Mouse (Mus musculus) urinary bladder, adult 18-20 months (tissue): Measurements from ENCODE around the gene Zdhhc1.

Experiments used
- DNase-seq, 2 experiments: peaks; one replicate each; pipeline ENCODE4 v3.0.0; 2022; ENCODE audit warnings: low spot score in 2 of 2, mixed read lengths in 2 of 2

Gene Zdhhc1

DNA sequence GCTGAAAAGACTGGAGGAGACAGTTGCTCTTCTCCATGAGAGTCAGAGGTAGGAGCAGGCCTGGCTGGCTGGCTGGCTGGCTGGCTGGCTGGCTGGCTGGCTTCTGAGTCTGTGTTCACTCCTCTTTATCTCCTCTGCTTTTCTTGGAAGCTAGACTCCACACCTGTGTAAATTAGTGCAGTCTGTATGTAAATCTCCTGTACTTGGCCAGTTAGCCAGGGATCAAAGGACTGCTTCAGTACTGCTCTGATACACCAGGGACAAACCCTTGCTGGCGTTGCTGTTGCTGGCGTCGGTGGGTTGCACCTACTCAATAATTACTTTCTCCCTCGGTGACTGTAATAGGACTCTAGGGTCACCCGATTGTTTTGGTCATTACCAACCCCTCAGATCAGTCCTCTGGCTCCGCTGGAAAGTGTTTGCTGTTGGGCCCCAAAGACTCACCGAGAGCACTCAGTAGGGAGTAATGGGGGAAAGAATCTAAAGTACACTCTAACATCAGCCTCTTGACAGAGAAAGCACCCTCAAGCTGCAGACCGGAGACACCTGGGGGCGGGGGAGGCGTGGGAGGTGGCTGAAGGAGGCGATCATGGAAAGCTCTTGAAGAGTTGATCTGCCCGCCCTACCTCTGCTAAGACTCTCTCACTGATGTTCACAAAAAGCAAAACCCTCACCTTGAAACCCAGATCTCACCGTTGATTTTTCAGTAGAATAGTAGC is 35.5 kb downstream of the Zdhhc1 start:
- DNase-seq = no peak

- no peak for DNase-seq
These were observed 41.5 kb downstream of the Zdhhc1 start for GRCm38 (mm10) chr8:105455218-105455617.

GRCm38 (mm10) chr8:105454088-105454487 is 42.6 kb downstream of the Zdhhc1 start:
- DNase-seq = no peak

- DNase-seq = no peak
These were observed 43.4 kb downstream of the Zdhhc1 start for GRCm38 (mm10) chr8:105453296-105453695.

DNA sequence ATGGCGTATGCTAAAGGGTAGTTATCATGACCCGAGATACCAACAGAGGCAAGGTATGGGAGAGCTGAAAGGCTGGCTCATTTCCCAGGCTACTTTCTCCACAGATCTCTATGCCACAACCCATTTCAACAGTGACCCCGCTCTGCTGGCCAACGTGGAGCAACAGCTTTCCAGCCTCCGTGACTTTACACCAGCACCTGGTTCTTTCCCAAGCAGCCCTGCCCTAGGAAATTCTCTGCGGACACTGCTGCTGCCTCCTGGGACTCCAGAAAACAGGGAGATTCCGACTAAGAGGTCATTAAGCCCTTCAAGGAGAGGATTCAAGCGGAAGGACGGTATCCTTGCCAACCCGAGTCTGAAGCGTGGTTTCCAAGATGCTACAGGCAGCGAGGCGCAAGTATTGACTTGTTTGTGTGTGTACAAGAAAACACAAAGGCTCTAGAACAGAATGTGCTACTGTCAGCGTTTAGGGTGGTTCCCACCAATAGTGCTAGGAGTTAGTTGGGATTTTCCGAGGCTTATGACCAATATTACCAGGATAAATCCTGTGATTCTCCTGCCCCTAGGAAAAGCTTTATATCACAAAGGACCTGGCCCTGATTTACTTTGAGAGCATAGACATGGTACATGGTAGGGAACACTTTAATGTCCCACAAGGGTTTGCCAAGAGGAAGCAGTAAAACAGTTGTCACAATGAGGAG is 44.6 kb downstream of the Zdhhc1 start:
- no peak for DNase-seq

- no peak for DNase-seq
These were observed 45.7 kb downstream of the Zdhhc1 start for GRCm38 (mm10) chr8:105450977-105451376.

- DNase-seq = no peak
These were observed 48.1 kb downstream of the Zdhhc1 start for GRCm38 (mm10) chr8:105448596-105448995.

- no peak for DNase-seq
These were observed 48.5 kb downstream of the Zdhhc1 start for GRCm38 (mm10) chr8:105448188-105448587.

DNA sequence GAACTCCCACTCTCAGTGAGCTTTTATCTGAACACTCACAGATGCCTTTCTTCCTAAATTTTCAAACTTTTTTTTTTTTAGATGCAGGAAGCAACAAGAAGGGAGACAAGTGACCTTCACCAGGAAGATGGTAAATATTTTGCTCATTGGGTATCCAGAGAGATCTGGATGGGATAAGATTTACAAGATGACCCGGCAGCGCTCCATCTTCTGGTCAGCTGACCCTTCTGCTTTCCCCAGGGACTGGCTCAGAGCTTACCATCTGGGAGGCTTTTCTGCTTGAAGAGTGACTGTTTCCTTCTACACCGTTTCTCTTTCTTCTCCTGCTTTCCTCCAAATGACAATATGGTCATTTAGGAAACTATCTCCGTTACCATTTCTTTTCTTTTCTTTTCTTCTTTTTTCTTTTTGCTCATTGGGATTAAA is 50.6 kb downstream of the Zdhhc1 start:
- DNase-seq = peak in 1 of 2 experiments; percentile 14

- no peak for DNase-seq
These were observed 51.2 kb downstream of the Zdhhc1 start for GRCm38 (mm10) chr8:105445296-105446126.

GRCm38 (mm10) chr8:105442661-105443060 is 54.0 kb downstream of the Zdhhc1 start:
- DNase-seq = no peak

DNA sequence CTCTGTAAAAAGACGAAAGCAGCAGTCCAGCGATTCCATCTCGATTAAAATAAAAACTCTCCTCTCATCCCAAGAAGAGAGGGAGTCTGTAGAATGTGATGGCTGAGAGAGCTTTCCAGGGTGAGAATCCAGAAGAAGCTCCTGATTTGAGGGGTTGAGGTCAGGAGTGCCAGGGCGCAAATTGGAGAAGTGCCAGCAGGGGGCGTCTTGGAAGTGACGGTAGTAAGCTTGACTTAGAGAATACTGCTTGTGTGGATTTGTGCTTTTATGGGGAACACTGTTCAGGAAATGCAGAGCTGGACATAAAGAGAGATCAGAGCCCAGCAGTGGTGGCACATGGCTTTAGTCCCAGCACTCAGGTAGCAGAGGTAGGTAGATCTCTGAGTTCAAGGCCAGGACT is 55.3 kb downstream of the Zdhhc1 start:
- DNase-seq = no peak

DNA sequence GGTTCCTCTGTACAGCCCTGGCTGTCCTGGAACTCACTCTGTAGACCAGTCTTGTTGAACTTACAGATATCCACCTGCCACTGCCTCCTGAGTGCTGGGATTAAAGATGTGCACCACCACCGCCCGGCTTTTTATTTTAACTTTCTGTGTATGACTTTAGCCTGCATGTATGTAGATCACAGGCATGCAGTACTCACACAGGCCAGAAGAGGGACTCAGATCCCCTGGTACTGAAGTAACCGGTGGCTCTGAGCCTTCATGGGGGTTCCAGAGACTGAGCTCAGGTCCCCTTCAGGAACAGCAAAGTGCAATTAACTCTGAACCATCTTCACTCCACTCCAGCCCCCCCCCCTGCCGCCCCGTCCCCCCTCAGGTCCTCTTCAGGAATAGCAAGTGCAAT is 57.8 kb downstream of the Zdhhc1 start:
- no peak for DNase-seq

DNA sequence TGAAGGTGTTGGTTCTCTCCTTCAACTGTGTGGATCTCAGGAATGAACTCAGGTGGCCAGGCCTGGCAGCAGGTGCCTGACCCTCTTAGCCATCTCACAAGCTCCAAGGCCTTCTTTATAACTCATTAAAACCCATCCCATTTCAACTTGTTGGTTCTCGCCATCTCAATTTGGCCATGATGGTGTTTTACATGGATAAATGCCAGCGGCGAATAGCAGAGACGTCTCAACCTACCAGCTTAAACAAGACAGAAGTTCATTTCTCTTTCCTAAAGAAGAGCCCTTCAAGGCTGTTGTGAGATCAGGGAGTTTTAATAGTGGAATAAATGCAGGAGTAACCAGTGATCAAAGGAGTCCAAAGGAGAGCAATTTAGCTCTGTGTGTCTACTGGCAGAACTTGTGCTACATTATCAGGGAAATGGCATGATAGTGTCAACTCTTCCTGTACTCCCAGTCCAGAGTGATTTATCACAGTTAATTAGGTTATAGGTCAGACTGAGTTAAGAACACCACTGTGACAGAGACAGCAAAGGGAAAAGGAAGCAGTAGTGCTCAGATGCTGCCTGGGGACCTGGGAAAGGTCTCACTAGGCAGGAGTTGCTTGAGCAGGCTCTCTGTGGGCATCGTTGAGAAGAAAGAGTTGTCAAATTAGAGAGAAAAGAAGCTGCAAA is 59.5 kb downstream of the Zdhhc1 start:
- no peak for DNase-seq

DNA sequence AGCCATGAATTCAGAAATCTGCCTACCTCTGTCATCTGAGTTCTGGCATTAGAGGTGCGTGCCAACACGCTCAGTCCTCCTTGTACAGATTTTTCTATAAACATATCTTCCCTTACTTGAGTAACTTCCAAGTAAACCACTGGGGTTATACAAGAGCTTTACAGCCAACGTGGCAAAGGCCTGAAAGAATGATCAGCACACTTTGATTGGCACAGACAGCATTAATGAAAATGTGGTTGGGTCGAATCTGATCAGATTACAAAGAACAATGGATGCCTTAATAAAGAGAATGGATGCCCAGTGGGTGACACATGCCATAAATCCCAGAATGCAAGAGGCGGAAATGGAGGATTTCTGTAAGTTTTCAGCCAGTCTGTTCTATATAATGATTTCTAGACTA is 60.5 kb downstream of the Zdhhc1 start:
- no peak for DNase-seq

DNA sequence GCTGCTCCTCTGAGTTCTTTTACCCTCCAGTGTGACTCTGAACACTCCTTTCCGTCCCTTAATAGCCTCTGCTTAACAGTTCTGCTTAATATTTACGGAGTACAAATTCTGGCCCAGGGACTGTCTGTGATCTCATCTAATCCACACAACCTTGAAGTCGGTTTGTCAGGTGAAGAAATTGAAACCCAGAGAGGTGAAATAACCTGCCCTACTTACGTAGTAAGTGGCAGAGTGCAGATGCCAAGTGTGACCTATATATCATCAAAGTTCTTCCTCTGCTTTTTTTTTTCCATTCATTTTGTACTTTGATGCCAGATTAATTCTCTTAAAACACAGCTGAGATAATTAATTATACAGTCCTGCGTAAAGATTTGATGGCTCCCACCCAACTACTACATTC is 62.6 kb downstream of the Zdhhc1 start:
- DNase-seq = no peak

DNA sequence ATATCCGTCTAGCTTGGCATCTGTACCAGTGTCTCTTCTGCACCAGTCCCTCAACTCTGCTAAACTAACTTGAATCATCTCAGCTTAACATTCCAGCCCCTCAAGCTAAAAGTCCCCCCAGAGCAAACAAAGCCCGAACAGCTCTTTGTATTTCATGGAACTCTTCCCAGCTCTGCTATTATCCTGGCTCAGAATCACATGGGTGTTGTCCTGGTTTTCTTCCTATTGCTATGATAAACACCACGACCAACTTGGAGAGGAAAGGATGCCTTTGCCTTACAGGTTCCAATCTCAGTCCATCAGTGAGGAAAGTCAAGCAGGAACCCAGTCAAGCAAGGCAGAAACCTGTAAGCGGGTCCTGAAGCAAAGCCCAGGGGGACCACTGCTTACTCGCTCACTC is 63.2 kb downstream of the Zdhhc1 start:
- no peak for DNase-seq

DNA sequence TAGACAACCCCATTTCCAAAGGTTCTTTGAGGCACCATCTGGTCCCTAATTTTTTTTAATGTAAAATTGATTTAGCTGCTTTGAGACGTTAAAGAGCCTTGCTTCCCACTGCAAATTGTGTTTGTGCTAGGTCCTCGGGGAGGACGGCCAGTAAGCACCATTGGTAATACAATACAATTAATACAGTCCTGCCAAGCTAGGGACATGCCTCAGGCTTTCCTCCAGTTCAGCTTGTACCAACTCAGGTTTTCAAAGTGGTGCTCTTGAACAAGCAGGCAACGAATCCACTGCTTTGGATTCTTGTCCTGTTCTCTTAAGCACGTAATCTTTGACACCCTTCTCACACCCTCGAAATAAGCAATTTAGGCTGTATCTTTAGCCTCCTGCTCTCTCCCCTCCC is 63.7 kb downstream of the Zdhhc1 start:
- DNase-seq = no peak

DNA sequence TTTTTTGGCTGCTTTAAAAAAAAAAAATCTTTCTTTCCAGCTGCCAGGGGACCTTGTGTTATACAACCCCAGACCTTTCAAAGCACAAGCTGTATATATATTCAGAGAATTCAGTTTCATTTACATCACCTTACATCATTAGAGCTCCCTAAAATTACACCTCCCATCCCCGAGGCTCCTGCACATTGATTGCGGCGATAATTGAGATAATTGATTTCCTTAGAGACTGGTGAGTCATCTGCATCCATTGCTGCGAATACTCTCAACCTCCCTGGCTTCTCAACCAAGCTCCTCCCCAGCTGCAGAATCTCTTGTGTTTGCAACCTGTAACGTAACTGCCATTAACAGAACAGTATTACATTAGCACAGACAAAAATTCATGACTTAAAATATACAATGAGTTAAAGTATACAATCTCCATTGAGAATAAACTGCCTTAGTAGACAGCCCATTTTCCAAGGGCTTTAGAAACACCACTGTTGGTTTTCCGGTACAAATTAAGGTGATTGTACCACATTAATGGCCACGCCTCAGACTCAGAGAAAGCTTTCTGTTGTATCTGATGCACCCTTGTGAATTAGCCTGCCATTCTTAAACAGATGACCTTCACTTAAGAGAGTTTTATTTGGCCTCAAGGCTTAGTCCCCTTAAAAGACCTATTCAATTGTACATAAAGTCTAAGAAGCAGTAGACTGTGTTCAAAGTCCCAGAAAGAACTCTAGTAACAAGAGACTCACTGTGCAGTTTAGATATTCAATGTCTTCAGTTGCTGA is 64.8 kb downstream of the Zdhhc1 start:
- DNase-seq = no peak

GRCm38 (mm10) chr8:105426878-105427277 is 69.8 kb downstream of the Zdhhc1 start:
- DNase-seq = no peak
